Mouse (Mus musculus): ENCODE data around the gene Sprr2i. TPM values are rescaled to one million over a fixed set of nuclear protein-coding genes. Genes with fewer than 3 reads are reported as not detected.

The Sprr2i gene
- polyA plus RNA-seq, 1 experiment from 2014 or later = not detected

Other genes with a start within 250 kb of the Sprr2i start
- gene Sprr2a1, start 192.2 kb upstream of the Sprr2i start, polyA plus RNA-seq (2015; fragmentation: Nextera tagmentation; extraction: Ambion mirVana) = 0.21 and 0.27 TPM in 2 replicates
- 10.6 and 16.9 TPM in 2 replicates for gene Sprr2a2, start 192.1 kb upstream of the Sprr2i start, polyA plus RNA-seq (2015; fragmentation: Nextera tagmentation; extraction: Ambion mirVana)
- gene Sprr2a3, start 122.6 kb upstream of the Sprr2i start, polyA plus RNA-seq (2015; fragmentation: Nextera tagmentation; extraction: Ambion mirVana) = 0.26 and 1.0 TPM in 2 replicates
- 0.91 and 3.6 TPM in 2 replicates for gene Sprr2b, start 91.4 kb upstream of the Sprr2i start, polyA plus RNA-seq (2015; fragmentation: Nextera tagmentation; extraction: Ambion mirVana)
- gene Sprr2d, start 68.9 kb upstream of the Sprr2i start, polyA plus RNA-seq (2015; fragmentation: Nextera tagmentation; extraction: Ambion mirVana) = 0.92 and 1.6 TPM in 2 replicates
- gene Sprr2e, start 55.8 kb upstream of the Sprr2i start, polyA plus RNA-seq (2015; fragmentation: Nextera tagmentation; extraction: Ambion mirVana) = not detected in 2 replicates
- gene Sprr2f, start 42.8 kb upstream of the Sprr2i start, polyA plus RNA-seq (2015; fragmentation: Nextera tagmentation; extraction: Ambion mirVana) = not detected in 2 replicates
- 1.2 and 4.9 TPM in 2 replicates for gene Sprr2h, start 22.3 kb upstream of the Sprr2i start, polyA plus RNA-seq (2015; fragmentation: Nextera tagmentation; extraction: Ambion mirVana)
- 0.46 TPM in 1 of 2 replicates, not detected in the other for gene Sprr2j-ps, start 10.1 kb downstream of the Sprr2i start, polyA plus RNA-seq (2015; fragmentation: Nextera tagmentation; extraction: Ambion mirVana)
- gene Gm9774, start 21.4 kb downstream of the Sprr2i start, polyA plus RNA-seq (2015; fragmentation: Nextera tagmentation; extraction: Ambion mirVana) = 11.5 and 14.4 TPM in 2 replicates
- gene Sprr2k, start 24.6 kb downstream of the Sprr2i start, polyA plus RNA-seq (2015; fragmentation: Nextera tagmentation; extraction: Ambion mirVana) = 1.00 and 1.5 TPM in 2 replicates
- 132 and 137 TPM in 2 replicates for gene Sprr1b, start 30.8 kb downstream of the Sprr2i start, polyA plus RNA-seq (2015; fragmentation: Nextera tagmentation; extraction: Ambion mirVana)
- 8.4 and 15.5 TPM in 2 replicates for gene Sprr3, start 50.7 kb downstream of the Sprr2i start, polyA plus RNA-seq (2015; fragmentation: Nextera tagmentation; extraction: Ambion mirVana)
- gene Sprr1a, start 77.9 kb downstream of the Sprr2i start, polyA plus RNA-seq (2015; fragmentation: Nextera tagmentation; extraction: Ambion mirVana) = 152 and 183 TPM in 2 replicates
- not detected in 2 replicates for gene Sprr4, start 92.5 kb downstream of the Sprr2i start, polyA plus RNA-seq (2015; fragmentation: Nextera tagmentation; extraction: Ambion mirVana)
- 7.9 and 9.3 TPM in 2 replicates for gene 2310046K23Rik, start 126.5 kb downstream of the Sprr2i start, polyA plus RNA-seq (2015; fragmentation: Nextera tagmentation; extraction: Ambion mirVana)
- gene Ivl, start 165.7 kb downstream of the Sprr2i start, polyA plus RNA-seq (2015; fragmentation: Nextera tagmentation; extraction: Ambion mirVana) = 19.2 and 25.9 TPM in 2 replicates
- not detected in 2 replicates for gene Smcp, start 181.0 kb downstream of the Sprr2i start, polyA plus RNA-seq (2015; fragmentation: Nextera tagmentation; extraction: Ambion mirVana)
- gene 2210017I01Rik, start 199.5 kb downstream of the Sprr2i start, polyA plus RNA-seq (2015; fragmentation: Nextera tagmentation; extraction: Ambion mirVana) = 0.37 TPM in 1 of 2 replicates, not detected in the other
- gene Lce6a, start 213.7 kb downstream of the Sprr2i start, polyA plus RNA-seq (2015; fragmentation: Nextera tagmentation; extraction: Ambion mirVana) = 7.3 and 8.9 TPM in 2 replicates
- 1.5 and 9.5 TPM in 2 replicates for gene Lce1a1, start 240.3 kb downstream of the Sprr2i start, polyA plus RNA-seq (2015; fragmentation: Nextera tagmentation; extraction: Ambion mirVana)
- gene Lce1b, start 248.9 kb downstream of the Sprr2i start, polyA plus RNA-seq (2015; fragmentation: Nextera tagmentation; extraction: Ambion mirVana) = 0.33 and 1.3 TPM in 2 replicates

All from limb, embryonic 15.5 days (tissue).